Mouse (Mus musculus) liver, adult 2 months (tissue): ENCODE measurements around the gene Il3. TPM values are rescaled to one million over a fixed set of nuclear protein-coding genes. Genes with fewer than 3 reads are reported as not detected.
A peak's percentile ranks its signal among the peaks of the same experiment; 100 is the strongest.

Experiments used
- DNase-seq: peaks from one replicate; pipeline ENCODE4 v3.0.0-alpha.2; 2011; ENCODE audit warnings: low read depth, low spot score; ENCODE audit errors: extremely low read depth
- H3K27ac ChIP-seq: fragments of 200-500 bp; replicated peaks from 2 replicates; pipeline ENCODE4 v1.5.1; 2012; ENCODE audit warnings: low read depth, mild to moderate bottlenecking, control low read depth, inconsistent platforms, low read length; ENCODE audit not compliant: insufficient read depth
- H3K27me3 ChIP-seq: fragments of 200-500 bp; 2 replicates; pipeline ENCODE4 v1.6.1; 2012; ENCODE audit warnings: mild to moderate bottlenecking, moderate library complexity, low read length, inconsistent platforms; ENCODE audit not compliant: control insufficient read depth, insufficient read depth
- H3K36me3 ChIP-seq: fragments of 200-500 bp; 2 replicates; pipeline ENCODE4 v1.6.1; 2012; ENCODE audit warnings: low read length, inconsistent platforms; ENCODE audit not compliant: control insufficient read depth, insufficient read depth
- H3K4me1 ChIP-seq: fragments of 200-500 bp; 2 replicates; pipeline ENCODE4 v1.6.1; 2011; ENCODE audit warnings: low read length; ENCODE audit not compliant: control insufficient read depth, insufficient read depth
- H3K4me3 ChIP-seq: fragments of 200-500 bp; 2 replicates; pipeline ENCODE4 v1.5.1; 2011; ENCODE audit warnings: low read depth, mild to moderate bottlenecking, control low read depth, low read length, moderate library complexity; ENCODE audit not compliant: insufficient read depth
- H3K79me2 ChIP-seq: fragments of 200-500 bp; 2 replicates; pipeline ENCODE4 v1.6.1; 2012; ENCODE audit warnings: inconsistent platforms, mild to moderate bottlenecking, low read length, moderate library complexity; ENCODE audit not compliant: control insufficient read depth, insufficient read depth
- H3K9ac ChIP-seq: fragments of 200-500 bp; 2 replicates; pipeline ENCODE4 v1.6.1; 2012; ENCODE audit warnings: low read depth, mild to moderate bottlenecking, control low read depth, inconsistent platforms, low read length
- CTCF ChIP-seq: fragments of 200-500 bp; IDR thresholded peaks from 2 replicates; pipeline ENCODE4 v1.5.1; 2011; ENCODE audit warnings: low read depth, low read length, control low read depth
- POLR2A ChIP-seq: fragments of 200-500 bp; IDR thresholded peaks from 2 replicates; pipeline ENCODE4 v1.6.1; 2011; ENCODE audit warnings: low read length, control low read depth; ENCODE audit not compliant: insufficient read depth; ENCODE audit errors: extremely low read depth
- WGBS: fragments of 180-500 bp; shearing (Covaris S2); methylation state at CpG from one replicate; pipeline ENCODE4 v1.1.7; 2018; 5-methylcytosine and 5-hydroxymethylcytosine counted together
- polyA plus RNA-seq: library from polyadenylated mRNA; depleted of rRNA; stranded (reverse); fragments of >200 nt; gene quantifications from 2 replicates; pipeline ENCODE4 v1.2.3, GENCODE M21; 2012
- total RNA-seq: library from RNA; depleted of rRNA; stranded (reverse); fragments of >200 nt; gene quantifications from 2 replicates; pipeline ENCODE4 v1.2.3, GENCODE M21; 2014

Il3 gene
- total and polyA plus RNA-seq, 2 experiments: not detected

DNA sequence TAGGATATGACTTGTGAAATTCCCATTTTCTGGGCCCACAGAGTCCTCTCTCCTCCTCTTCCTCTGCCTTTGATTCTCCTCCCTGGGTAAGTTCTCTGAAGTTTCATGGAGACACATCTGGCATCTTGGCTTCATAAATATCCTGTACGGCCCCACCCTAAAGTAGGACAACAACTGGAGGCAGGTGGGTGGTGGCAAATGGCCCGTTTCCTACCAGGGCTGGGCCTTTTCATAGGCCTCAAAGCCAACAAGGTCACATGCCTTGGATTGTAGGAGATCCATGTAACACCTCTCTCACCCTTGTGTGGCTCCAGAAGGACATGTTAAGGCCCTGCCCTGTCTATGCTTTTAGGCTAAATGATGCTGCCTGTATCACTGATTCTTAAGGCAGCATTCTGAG is 43.5 kb upstream of the Il3 start:
- no peak for TF ChIP-seq POLR2A
- no peak for TF ChIP-seq CTCF
- Histone ChIP-seq H3K36me3 (no peaks in the 10 kb centered on the region), H3K27me3 (no peaks in the 10 kb centered on the region), H3K4me1 (no peaks in the 10 kb centered on the region), H3K4me3 (no peak overlapping the region), H3K27ac (no peak overlapping the region), H3K79me2 (no peaks in the 10 kb centered on the region), H3K9ac (no peak overlapping the region)
- DNase-seq: no peak
- 82% methylated on average over 2 of the region's 2 CpGs for WGBS

DNA sequence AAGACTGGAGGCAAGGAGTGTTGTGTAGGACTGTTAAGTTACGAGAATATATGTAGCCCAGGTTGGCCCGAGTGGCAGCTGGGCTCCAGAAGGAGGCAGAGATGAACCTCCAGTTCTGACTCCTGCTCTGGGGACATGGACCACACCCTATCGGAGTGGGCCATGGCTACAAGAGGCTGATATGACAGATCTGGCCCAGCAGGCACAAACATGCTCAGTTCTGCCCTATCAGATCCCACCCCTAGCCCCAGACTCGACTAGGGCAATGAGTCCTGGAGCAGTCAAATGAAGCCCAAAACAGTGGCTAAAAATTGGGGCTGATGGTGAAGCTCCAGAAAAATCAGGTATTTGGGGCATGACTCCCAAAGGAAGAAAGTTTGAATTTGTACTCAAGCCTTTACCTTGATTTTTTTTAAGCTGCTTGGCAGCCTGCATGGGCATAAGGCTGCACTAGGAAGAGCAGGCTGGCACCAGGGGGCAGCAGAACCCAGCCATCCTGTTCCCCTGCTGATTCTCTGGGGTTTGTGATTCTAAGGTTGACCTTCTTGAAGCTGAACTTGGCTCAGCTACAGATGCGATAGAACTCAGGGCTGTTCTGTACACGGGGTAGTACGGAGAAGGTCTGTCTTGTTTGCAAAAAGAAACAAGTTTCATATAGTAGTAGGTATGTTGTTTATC is 40.2 kb upstream of the Il3 start:
- DNase-seq: peak; percentile 25
- WGBS: 59% methylated on average over 7 of the region's 7 CpGs
- H3K4me1 ChIP-seq: 0 out of 2 replicates have a peak, but pooled peaks cover 4% of the 10 kb centered on the region
- H3K36me3 ChIP-seq: no peaks in the 10 kb centered on the region
- no peak overlapping the region for H3K4me3 ChIP-seq
- peaks cover 16% of the 10 kb centered on the region for H3K27me3 ChIP-seq
- TF ChIP-seq POLR2A: no peak
- TF ChIP-seq CTCF: peak; percentile 87
- no peak overlapping the region for H3K9ac ChIP-seq
- H3K27ac ChIP-seq: no peak overlapping the region
- no peaks in the 10 kb centered on the region for H3K79me2 ChIP-seq

DNA sequence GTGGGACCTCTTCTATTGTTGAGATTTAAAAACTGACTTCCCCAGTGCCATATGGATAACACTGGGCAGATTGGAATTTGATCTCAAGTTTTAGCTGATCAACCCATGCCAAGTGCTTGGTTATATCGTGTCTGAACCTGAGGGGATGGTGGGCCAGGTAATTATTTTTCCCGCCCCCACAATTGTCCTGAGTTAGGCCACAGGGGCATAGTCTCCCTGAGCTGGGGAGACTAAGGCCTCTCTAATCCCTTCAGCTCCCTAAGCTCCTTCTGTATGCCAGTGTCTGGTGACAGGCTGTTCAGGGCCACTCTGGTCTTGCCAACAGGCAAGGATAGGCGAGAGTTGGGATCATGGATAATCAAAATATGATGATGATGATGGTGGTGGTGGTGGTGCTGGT is 38.3 kb upstream of the Il3 start:
- Histone ChIP-seq H3K27ac (no peak overlapping the region), H3K4me1 (0 out of 2 replicates have a peak, but pooled peaks cover 4% of the 10 kb centered on the region), H3K27me3 (peaks cover 16% of the 10 kb centered on the region), H3K36me3 (no peaks in the 10 kb centered on the region), H3K9ac (no peak overlapping the region), H3K79me2 (no peaks in the 10 kb centered on the region), H3K4me3 (no peak overlapping the region)
- DNase-seq: no peak
- 81% methylated on average over 3 of the region's 3 CpGs for WGBS
- no peak for TF ChIP-seq CTCF
- no peak for TF ChIP-seq POLR2A

DNA sequence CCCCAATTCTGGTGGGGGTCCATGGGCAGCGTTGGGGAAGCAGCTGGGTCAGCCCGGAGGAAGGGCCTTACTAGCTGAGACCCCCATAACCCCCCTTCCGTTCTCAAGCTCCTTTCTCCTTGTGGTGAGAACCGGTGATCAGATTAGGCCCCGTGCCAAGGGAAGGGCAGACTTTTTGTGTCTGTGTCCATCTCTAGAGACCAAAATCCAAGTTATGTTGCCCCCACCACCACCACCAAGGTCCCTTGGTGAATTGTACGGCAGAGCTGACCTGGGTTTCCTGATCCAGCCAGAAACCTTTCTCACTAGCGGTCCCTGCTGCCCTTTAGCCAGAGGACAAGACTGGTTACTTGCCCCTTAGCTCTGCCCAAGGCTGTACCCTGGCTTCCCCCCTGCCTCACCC is 37.4 kb upstream of the Il3 start:
- H3K36me3 ChIP-seq: no peaks in the 10 kb centered on the region
- DNase-seq: no peak
- 0 out of 2 replicates have a peak, but pooled peaks cover 4% of the 10 kb centered on the region for H3K4me1 ChIP-seq
- TF ChIP-seq POLR2A (no peak), CTCF (no peak)
- H3K27me3 ChIP-seq: peaks cover 16% of the 10 kb centered on the region
- no peak overlapping the region for H3K27ac ChIP-seq
- H3K9ac ChIP-seq: no peak overlapping the region
- peak overlapping the region; percentile 35; the same call in 1 of the 2 replicates for H3K4me3 ChIP-seq
- WGBS: 23% methylated on average over 7 of the region's 7 CpGs
- no peaks in the 10 kb centered on the region for H3K79me2 ChIP-seq

DNA sequence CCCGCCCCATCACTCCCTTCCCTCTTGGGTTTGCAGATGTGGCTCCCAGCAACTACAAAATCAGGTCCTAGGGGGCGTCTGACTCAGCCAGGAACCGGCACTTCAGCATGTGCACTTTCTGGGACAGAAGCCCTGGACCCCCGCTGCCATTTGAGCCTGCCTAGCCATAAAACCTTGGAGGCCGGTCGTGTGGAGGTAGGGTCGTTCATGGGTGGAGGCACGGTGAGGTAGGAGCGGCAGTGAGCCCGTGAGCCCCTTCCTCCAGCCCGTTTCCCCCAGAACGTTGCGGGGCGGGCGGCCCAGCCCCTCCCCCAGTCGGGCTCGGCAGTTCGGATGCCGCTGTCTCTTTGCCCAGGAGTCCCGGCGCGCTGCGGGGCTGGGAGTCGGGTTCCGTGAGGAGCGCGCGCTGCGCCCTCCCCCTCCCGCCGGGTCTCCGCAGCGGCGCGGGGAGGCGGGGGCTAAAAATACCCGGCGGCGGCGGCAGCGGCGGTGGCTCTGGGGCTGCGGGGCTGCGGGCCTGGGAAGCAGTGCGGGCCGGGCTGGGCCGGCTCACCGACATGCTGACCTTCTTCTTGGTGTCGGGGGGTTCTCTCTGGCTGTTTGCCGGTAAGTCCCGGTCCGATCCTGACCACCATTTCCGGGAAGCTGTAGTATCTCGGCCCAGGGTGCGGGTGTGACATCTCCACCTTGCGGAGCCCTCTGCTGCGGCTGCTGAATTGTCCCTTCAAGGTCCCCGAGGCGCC is 36.8 kb upstream of the Il3 start, which contains the start of gene Acsl6:
Gene Acsl6, plus strand, starts transcription at position 71 of the 743 bp plus-strand sequence.
- 0 out of 2 replicates have a peak, but pooled peaks cover 4% of the 10 kb centered on the region for H3K4me1 ChIP-seq
- no peak within 1 kb of the TSS for H3K27ac ChIP-seq
- no peak for TF ChIP-seq CTCF
- no peak for TF ChIP-seq POLR2A
- H3K36me3 ChIP-seq: no peaks in the 10 kb centered on the region
- peak within 1 kb of the TSS; percentile 35; the same call in 1 of the 2 replicates for H3K4me3 ChIP-seq
- no peak within 1 kb of the TSS for H3K9ac ChIP-seq
- no peaks in the 10 kb centered on the region for H3K79me2 ChIP-seq
- H3K27me3 ChIP-seq: peaks cover 16% of the 10 kb centered on the region
- DNase-seq: no peak
- WGBS: 2% methylated on average over 52 of the region's 59 CpGs
